Mouse (Mus musculus) megakaryocyte progenitor cell, adult 5-6 weeks (primary cell): ENCODE results near the gene Prrc2b. TPM values are rescaled to one million over a fixed set of nuclear protein-coding genes. Genes with fewer than 3 reads are reported as not detected.

Experiments
- ATAC-seq: replicated peaks from 2 replicates; pipeline ENCODE4 v1.8.0; 2016; ENCODE audit warnings: mild to moderate bottlenecking, moderate TSS enrichment, inconsistent platforms; ENCODE audit not compliant: poor library complexity
- total RNA-seq, 2 experiments: library from RNA; stranded (forward) in 1 of 2; stranded (reverse) in 1 of 2; fragments of 157-497, 149-512 nt in 1 of 2; fragments of 200-1000 nt in 1 of 2; gene quantifications; 2 replicates each; pipeline versions ENCODE4 v1.2.3 to v1.2.4; 2015 to 2017

Prrc2b gene
- total RNA-seq (2015) (37.5 and 37.8 TPM in 2 replicates), total RNA-seq (2017) (16.6 and 18.2 TPM in 2 replicates)

- peak; percentile 37 for ATAC-seq
Measured at GRCm38 (mm10) chr2:32150924-32151659, at the start of gene Prrc2b. TSS of gene Prrc2b (plus strand) at chr2:32151082.

- ATAC-seq = no peak
Measured at GRCm38 (mm10) chr2:32102944-32103343, 47.9 kb upstream of the Prrc2b start.

- no peak for ATAC-seq
Measured at GRCm38 (mm10) chr2:32103557-32103956, 47.3 kb upstream of the Prrc2b start.

GRCm38 (mm10) chr2:32104122-32104521, 46.8 kb upstream of the Prrc2b start:
- no peak for ATAC-seq

- no peak for ATAC-seq
Measured at GRCm38 (mm10) chr2:32105117-32105913, 45.6 kb upstream of the Prrc2b start.

GRCm38 (mm10) chr2:32105930-32106329, 45.0 kb upstream of the Prrc2b start:
- no peak for ATAC-seq

GRCm38 (mm10) chr2:32111268-32111667, 39.6 kb upstream of the Prrc2b start:
- no peak for ATAC-seq

GRCm38 (mm10) chr2:32112548-32112947, 38.3 kb upstream of the Prrc2b start:
- ATAC-seq = no peak

GRCm38 (mm10) chr2:32115851-32116268, 35.0 kb upstream of the Prrc2b start:
- peak; percentile 65 for ATAC-seq

GRCm38 (mm10) chr2:32119802-32120750, 30.8 kb upstream of the Prrc2b start:
- peak; percentile 73 for ATAC-seq

GRCm38 (mm10) chr2:32121150-32121549, 29.7 kb upstream of the Prrc2b start:
- peak; percentile 52 for ATAC-seq

GRCm38 (mm10) chr2:32121785-32122184, 29.1 kb upstream of the Prrc2b start:
- ATAC-seq = no peak

- peak; percentile 80 for ATAC-seq
Measured at GRCm38 (mm10) chr2:32127653-32128535, 23.0 kb upstream of the Prrc2b start.

- ATAC-seq = no peak; the same call in 1 of the 2 replicates
Measured at GRCm38 (mm10) chr2:32128536-32128841, 22.4 kb upstream of the Prrc2b start.

- no peak for ATAC-seq
Measured at GRCm38 (mm10) chr2:32129383-32130074, 21.4 kb upstream of the Prrc2b start.

GRCm38 (mm10) chr2:32130435-32130834, 20.4 kb upstream of the Prrc2b start:
- ATAC-seq = 0 out of 2 replicates have a peak, but pooled peaks have one; percentile 29

- no peak for ATAC-seq
Measured at GRCm38 (mm10) chr2:32131205-32131834, 19.6 kb upstream of the Prrc2b start.

- no peak for ATAC-seq
Measured at GRCm38 (mm10) chr2:32131866-32132566, 18.9 kb upstream of the Prrc2b start.
